Mouse (Mus musculus) limb, embryonic 10.5 days (tissue): ENCODE measurements around the gene Pcgf2. TPM values are rescaled to one million over a fixed set of nuclear protein-coding genes. Genes with fewer than 3 reads are reported as not detected.

ENCODE experiments used
- DNase-seq: peaks from one replicate; pipeline ENCODE4 v3.0.0-alpha.2; 2017; ENCODE audit warnings: low spot score
- H3K27ac ChIP-seq: fragments of 300-500 bp; sonication (generic); 2 replicates; pipeline ENCODE4 v1.5.1; 2016; ENCODE audit warnings: mild to moderate bottlenecking
- H3K27me3 ChIP-seq: fragments of 300-500 bp; sonication (generic); 2 replicates; pipeline ENCODE4 v1.6.1; 2016; ENCODE audit warnings: low read depth, mild to moderate bottlenecking; ENCODE audit not compliant: poor library complexity, severe bottlenecking
- H3K36me3 ChIP-seq: fragments of 300-500 bp; sonication (generic); 2 replicates; pipeline ENCODE4 v1.6.1; 2016; ENCODE audit warnings: mild to moderate bottlenecking, moderate library complexity
- H3K4me1 ChIP-seq: fragments of 300-500 bp; sonication (generic); 2 replicates; pipeline ENCODE4 v1.6.1; 2016
- H3K4me3 ChIP-seq: fragments of 300-500 bp; sonication (generic); 2 replicates; pipeline ENCODE4 v1.5.1; 2016; ENCODE audit warnings: mild to moderate bottlenecking, moderate library complexity
- H3K9me3 ChIP-seq: fragments of 300-500 bp; sonication (generic); replicated peaks from 2 replicates; pipeline ENCODE4 v1.6.1; 2016; ENCODE audit warnings: mild to moderate bottlenecking
- WGBS: fragments of 180-500 bp; shearing (Covaris S2); methylation state at CpG from one replicate; pipeline ENCODE4 v1.1.7; 2016; 5-methylcytosine and 5-hydroxymethylcytosine counted together
- microRNA-seq: library from miRNA; unstranded; fragments of <30 nt; microRNA quantifications from one replicate; pipeline ENCODE4, GENCODE M21; 2017
- polyA plus RNA-seq: library from polyadenylated mRNA; unstranded; fragments of >200 nt; fragmentation: Nextera tagmentation; extraction: Ambion mirVana; gene quantifications from 2 replicates; pipeline ENCODE4 v1.2.1, GENCODE M21; 2016

Pcgf2 gene
- polyA plus RNA-seq, 1 experiment from 2014 or later: 21.5 TPM

DNA sequence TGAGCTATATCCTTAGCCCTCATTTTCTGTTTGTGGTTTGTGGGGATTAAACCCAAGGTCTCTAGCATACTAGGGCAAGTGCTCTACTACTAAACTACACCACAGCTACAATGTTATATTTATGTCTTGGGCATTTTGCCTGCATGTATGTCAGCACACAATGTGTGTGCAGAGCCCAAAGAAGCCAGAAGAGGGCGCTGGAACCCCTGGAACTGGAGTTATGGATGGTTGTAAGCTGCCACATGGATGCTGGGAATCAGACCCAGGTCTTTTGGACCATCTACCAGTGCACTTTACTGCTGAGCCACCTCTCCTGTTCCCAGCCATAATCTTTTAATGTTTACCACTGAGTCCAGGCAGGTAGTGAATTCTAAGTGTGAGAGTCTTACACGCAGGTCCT is 57.6 kb downstream of the Pcgf2 start:
- no peaks in the 10 kb centered on the region for H3K4me1 ChIP-seq
- no peak for DNase-seq
- H3K9me3 ChIP-seq: no peaks in the 10 kb centered on the region
- 52% methylated on average over 2 of the region's 2 CpGs for WGBS
- H3K27me3 ChIP-seq: no peaks in the 10 kb centered on the region
- no peaks in the 10 kb centered on the region for H3K36me3 ChIP-seq
- H3K4me3 ChIP-seq: no peak overlapping the region
- no peak overlapping the region for H3K27ac ChIP-seq

GRCm38 (mm10) chr11:97641668-97642067 is 58.6 kb downstream of the Pcgf2 start:
- Histone ChIP-seq H3K4me3 (no peak overlapping the region), H3K4me1 (no peaks in the 10 kb centered on the region), H3K27me3 (no peaks in the 10 kb centered on the region), H3K36me3 (no peaks in the 10 kb centered on the region), H3K9me3 (no peaks in the 10 kb centered on the region), H3K27ac (no peak overlapping the region)
- DNase-seq: no peak
- 58% methylated on average over 8 of the region's 8 CpGs for WGBS

Small RNAs within 50 kb of the gene (microRNA-seq; reads per million reads assigned to microRNA genes)
- not detected for gene Gm24158
- 2.3 reads per million for gene Mir6927
- not detected for gene Mir8102

Other genes with a start within 250 kb of the Pcgf2 start
- gene 4933428G20Rik, start 200.2 kb downstream of the Pcgf2 start, polyA plus RNA-seq: 0.49 and 0.54 TPM in 2 replicates
- gene Srcin1, start 124.3 kb downstream of the Pcgf2 start, polyA plus RNA-seq: 0.24 and 0.25 TPM in 2 replicates
- gene Epop, start 70.8 kb downstream of the Pcgf2 start, polyA plus RNA-seq: 16.1 and 23.8 TPM in 2 replicates
- 2.5 TPM in 2 replicates for gene Mllt6, start 37.1 kb downstream of the Pcgf2 start, polyA plus RNA-seq
- 9.4 and 15.3 TPM in 2 replicates for gene Cisd3, start 14.7 kb downstream of the Pcgf2 start, polyA plus RNA-seq
- gene Psmb3, start 2.9 kb upstream of the Pcgf2 start, polyA plus RNA-seq: 626 and 675 TPM in 2 replicates
- 1.6 and 1.9 TPM in 2 replicates for gene Pip4k2b, start 44.2 kb upstream of the Pcgf2 start, polyA plus RNA-seq
- gene Cwc25, start 66.1 kb upstream of the Pcgf2 start, polyA plus RNA-seq: 17.8 and 21.6 TPM in 2 replicates
- gene 1700001P01Rik, start 75.4 kb upstream of the Pcgf2 start, polyA plus RNA-seq: 0.43 and 0.74 TPM in 2 replicates
- gene Rpl23, start 81.9 kb upstream of the Pcgf2 start, polyA plus RNA-seq: 449 and 506 TPM in 2 replicates
- 90.0 and 110 TPM in 2 replicates for gene Lasp1, start 98.5 kb upstream of the Pcgf2 start, polyA plus RNA-seq
- 10.9 and 14.0 TPM in 2 replicates for gene B230217C12Rik, start 140.3 kb upstream of the Pcgf2 start, polyA plus RNA-seq
- 0.50 and 0.60 TPM in 2 replicates for gene Fbxo47, start 183.7 kb upstream of the Pcgf2 start, polyA plus RNA-seq